Mouse (Mus musculus) left cerebral cortex, postnatal 14 days (tissue): ENCODE data around the gene Gm29797. TPM values are rescaled to one million over a fixed set of nuclear protein-coding genes. Genes with fewer than 3 reads are reported as not detected.

Source experiments
- DNase-seq, 2 experiments: peaks; one replicate each; pipeline ENCODE4 v3.0.0; 2021 to 2022; ENCODE audit warnings: low spot score in 2 of 2, mixed read lengths in 1 of 2
- intact Hi-C: fragments of 180-260 bp; cut with DNase I; formaldehyde crosslinking; loops from one replicate; pipeline ENCODE4 v1.15.1; 2025
- total RNA-seq, 2 experiments: library from RNA; stranded (reverse); gene quantifications; 2 replicates each; pipeline ENCODE4 v1.2.3; 2021

Gene Gm29797
- total RNA-seq, 2 experiments from 2014 or later: 0.78 TPM; not detected in 1

- no peak for DNase-seq
- intact Hi-C loops: no loop called here
Observed at GRCm38 (mm10) chr2:181692304-181692703, 35.5 kb downstream of the Gm29797 start.

- DNase-seq: peak; percentile 66 to 81
- intact Hi-C loops: no loop called here
Observed at GRCm38 (mm10) chr2:181693339-181694280, 36.8 kb downstream of the Gm29797 start, which contains the start of gene Rgs19. Gene Rgs19 (minus strand): TSS chr2:181693977.

- DNase-seq: no peak
- intact Hi-C loops: no loop called here
Observed at GRCm38 (mm10) chr2:181694581-181694980, 37.7 kb downstream of the Gm29797 start.

- intact Hi-C loops: no loop called here
- no peak for DNase-seq
Observed at GRCm38 (mm10) chr2:181695776-181696175, 38.9 kb downstream of the Gm29797 start.

- intact Hi-C loops: no loop called here
- DNase-seq: no peak
Observed at GRCm38 (mm10) chr2:181696801-181697420, 40.1 kb downstream of the Gm29797 start.

- intact Hi-C loops: no loop called here
Observed at GRCm38 (mm10) chr2:181698241-181698640, 41.4 kb downstream of the Gm29797 start, which contains the start of gene Lkaaear1. Gene Lkaaear1 (minus strand): TSS chr2:181698442.

GRCm38 (mm10) chr2:181706668-181707067 lies 49.8 kb downstream of the Gm29797 start:
- peak in 1 of 2 experiments; percentile 26 for DNase-seq
- intact Hi-C loops: no loop called here

More at GRCm38 (mm10) chr2:181698241-181698640, 41.4 kb downstream of the Gm29797 start, which contains the start of gene Lkaaear1:
- DNase-seq: no peak

Other genes starting within 250 kb of the Gm29797 start
- 10 to 100 TPM; 14.3 to 16.9 TPM for gene Zbtb46, start 197.6 kb upstream of the Gm29797 start, total RNA-seq
- gene Abhd16b, start 163.8 kb upstream of the Gm29797 start, total RNA-seq: not detected
- 10 to 100 TPM; 69.5 to 74.8 TPM for gene Tpd52l2, start 159.9 kb upstream of the Gm29797 start, total RNA-seq
- 100 to 1,000 TPM; 300 to 308 TPM for gene Dnajc5, start 136.5 kb upstream of the Gm29797 start, total RNA-seq
- gene Uckl1, start 72.1 kb upstream of the Gm29797 start, total RNA-seq: 10 to 100 TPM; 41.2 to 42.9 TPM
- gene Prpf6, start 65.2 kb upstream of the Gm29797 start, total RNA-seq: 10 to 100 TPM; 48.3 to 51.3 TPM
- gene Zfp512b, start 64.2 kb upstream of the Gm29797 start, total RNA-seq: 100 to 1,000 TPM; 112 to 121 TPM
- 10 to 100 TPM; 20.2 to 22.0 TPM for gene Samd10, start 57.8 kb upstream of the Gm29797 start, total RNA-seq
- gene Sox18, start 14.6 kb downstream of the Gm29797 start, total RNA-seq: 10 to 100 TPM; 10.6 to 14.7 TPM
- 10 to 100 TPM; 60.0 to 62.9 TPM for gene Tcea2, start 23.3 kb downstream of the Gm29797 start, total RNA-seq
- gene Rgs19, start 36.9 kb downstream of the Gm29797 start, total RNA-seq: 10 to 100 TPM; 39.6 to 42.3 TPM
- gene Lkaaear1, start 41.4 kb downstream of the Gm29797 start, total RNA-seq: not detected
- 10 to 100 TPM; 64.5 to 65.5 TPM for gene Oprl1, start 58.0 kb downstream of the Gm29797 start, total RNA-seq
- gene Myt1, start 106.3 kb downstream of the Gm29797 start, total RNA-seq: 10 to 100 TPM; 20.4 to 21.3 TPM
- 10 to 100 TPM; 65.9 to 69.4 TPM for gene Pcmtd2, start 180.8 kb downstream of the Gm29797 start, total RNA-seq
- gene Polr3k, start 207.3 kb downstream of the Gm29797 start, total RNA-seq: 10 to 100 TPM; 29.3 to 31.4 TPM